Mouse (Mus musculus): ENCODE results near the gene Olfr96. TPM values are rescaled to one million over a fixed set of nuclear protein-coding genes. Genes with fewer than 3 reads are reported as not detected.

Gene Olfr96
- not detected in 2 replicates for polyA plus RNA-seq (2012; rRNA removed)

DNA sequence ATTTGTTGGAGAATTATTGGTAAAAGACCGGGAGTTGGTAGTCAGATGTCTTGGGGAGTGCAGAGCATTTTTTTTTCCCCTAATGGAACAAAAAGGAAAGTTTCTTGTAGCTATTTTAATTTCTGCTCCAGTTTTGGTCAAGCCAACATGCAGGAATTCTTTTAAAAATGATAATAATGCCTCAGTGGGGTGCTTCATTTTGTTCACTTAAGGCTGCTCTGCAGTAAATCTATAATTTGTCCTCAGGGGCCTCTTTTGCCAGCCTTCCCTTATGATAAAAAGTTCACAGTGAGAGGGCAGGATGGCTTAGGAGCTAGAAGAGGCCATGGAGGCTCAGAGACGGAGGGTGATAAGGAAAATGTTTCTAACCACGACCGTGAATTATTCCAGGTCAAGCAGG lies at the start of gene Olfr96:
Olfr96 (plus strand) TSS at position 301 of the 400 bp plus-strand sequence.
- H3K4me1 ChIP-seq (replicated peaks; ENCODE audit: control insufficient read depth, insufficient read depth, low read length), result no peaks in the 10 kb centered on the region
- no peak within 1 kb of the TSS for H3K27ac ChIP-seq (ENCODE audit: control insufficient read depth, insufficient read depth, low read length)
- H3K27me3 ChIP-seq (ENCODE audit: control insufficient read depth, insufficient read depth, low read length), result no peaks in the 10 kb centered on the region
- no peak within 1 kb of the TSS for H3K4me3 ChIP-seq (ENCODE audit: control insufficient read depth, insufficient read depth, low read length)
- WGBS, result 64% methylated on average over 4 of the region's 4 CpGs
- no peak for TF ChIP-seq CTCF (IDR thresholded peaks at IDR 0.05; ENCODE audit: borderline replicate concordance, control insufficient read depth, extremely low read depth, insufficient read depth, low read length, poor library complexity)
- TF ChIP-seq POLR2A (IDR thresholded peaks at IDR 0.05; ENCODE audit: control insufficient read depth, extremely low read depth, insufficient read depth, low read length, poor library complexity), result no peak
- DNase-seq, result no peak
- no peaks in the 10 kb centered on the region for H3K36me3 ChIP-seq (ENCODE audit: control insufficient read depth, insufficient read depth, low read length)

DNA sequence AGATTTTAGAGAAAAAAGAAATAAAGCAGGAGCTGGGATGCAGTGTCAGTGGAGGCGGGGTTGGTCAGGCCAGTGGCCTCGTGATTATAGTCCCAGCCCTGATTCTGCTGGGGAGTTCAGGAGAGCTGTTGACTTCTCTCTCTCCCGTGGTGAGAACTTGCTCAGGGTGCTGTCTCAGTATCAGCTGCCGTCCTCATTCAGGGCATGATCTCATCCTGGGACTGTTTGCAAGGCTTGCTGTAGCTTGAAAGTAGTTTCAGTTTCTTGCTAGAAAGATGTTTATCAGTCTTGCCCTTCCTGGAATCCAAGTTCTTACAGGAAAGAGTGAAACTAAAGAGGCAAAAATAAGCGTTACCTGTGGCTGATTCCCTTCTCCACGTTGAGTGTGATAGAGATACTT lies 34.5 kb upstream of the Olfr96 start:
- TF ChIP-seq POLR2A (IDR thresholded peaks at IDR 0.05; ENCODE audit: control insufficient read depth, extremely low read depth, insufficient read depth, low read length, poor library complexity), result no peak
- no peak for TF ChIP-seq CTCF (IDR thresholded peaks at IDR 0.05; ENCODE audit: borderline replicate concordance, control insufficient read depth, extremely low read depth, insufficient read depth, low read length, poor library complexity)
- no peak overlapping the region for H3K4me3 ChIP-seq (ENCODE audit: control insufficient read depth, insufficient read depth, low read length)
- WGBS, result 18% methylated on average over 6 of the region's 6 CpGs

DNA sequence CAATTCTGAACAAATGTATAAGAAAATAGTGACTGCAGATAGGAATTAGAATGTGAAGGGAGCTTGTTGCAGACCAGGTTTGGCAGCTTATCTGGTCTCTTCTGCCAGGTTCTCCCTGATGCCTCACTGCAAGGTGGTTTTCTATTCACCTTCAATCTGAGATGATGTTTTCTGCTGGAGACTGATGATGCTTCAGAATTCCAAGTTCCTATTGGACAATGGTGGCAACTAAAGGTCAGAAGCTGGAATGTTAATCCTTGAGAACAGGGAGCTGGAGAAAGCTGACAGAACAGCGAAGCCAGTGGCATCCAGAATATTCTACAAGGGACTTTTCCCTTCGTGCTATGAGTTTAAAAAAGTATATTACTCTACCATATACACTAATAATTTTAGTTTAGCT lies 29.2 kb upstream of the Olfr96 start:
- H3K4me3 ChIP-seq (ENCODE audit: control insufficient read depth, insufficient read depth, low read length), result no peak overlapping the region
- DNase-seq, result no peak

More for the DNA sequence above, 34.5 kb upstream of the Olfr96 start:
- no peaks in the 10 kb centered on the region for H3K36me3 ChIP-seq (ENCODE audit: control insufficient read depth, insufficient read depth, low read length)
- H3K27me3 ChIP-seq (ENCODE audit: control insufficient read depth, insufficient read depth, low read length), result no peaks in the 10 kb centered on the region
- no peaks in the 10 kb centered on the region for H3K4me1 ChIP-seq (replicated peaks; ENCODE audit: control insufficient read depth, insufficient read depth, low read length)
- DNase-seq, result no peak
- H3K27ac ChIP-seq (ENCODE audit: control insufficient read depth, insufficient read depth, low read length), result no peak overlapping the region

DNA sequence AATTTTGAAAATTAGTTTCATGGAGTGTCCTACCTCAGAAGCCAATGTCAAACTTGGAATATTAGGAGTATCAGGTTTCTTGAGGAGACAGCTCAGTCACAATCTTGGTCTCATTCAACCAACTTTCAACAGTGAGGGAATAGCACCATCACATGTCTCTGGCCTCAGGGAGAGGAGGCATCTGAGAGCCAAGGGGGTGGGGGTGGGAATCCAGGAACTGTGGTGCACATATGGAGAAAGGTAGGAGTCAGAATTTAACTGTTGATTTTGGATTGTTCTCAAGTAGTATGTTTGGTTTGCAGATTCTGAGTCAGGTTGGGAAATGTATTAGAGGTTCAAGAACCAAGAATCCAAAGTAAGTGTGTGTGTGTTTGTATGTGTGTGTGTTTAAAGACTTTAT lies 26.9 kb upstream of the Olfr96 start:
- TF ChIP-seq CTCF (IDR thresholded peaks at IDR 0.05; ENCODE audit: borderline replicate concordance, control insufficient read depth, extremely low read depth, insufficient read depth, low read length, poor library complexity) (no peak), POLR2A (IDR thresholded peaks at IDR 0.05; ENCODE audit: control insufficient read depth, extremely low read depth, insufficient read depth, low read length, poor library complexity) (no peak)
- Histone ChIP-seq H3K27ac (ENCODE audit: control insufficient read depth, insufficient read depth, low read length) (no peak overlapping the region), H3K36me3 (ENCODE audit: control insufficient read depth, insufficient read depth, low read length) (no peaks in the 10 kb centered on the region), H3K27me3 (ENCODE audit: control insufficient read depth, insufficient read depth, low read length) (peaks cover 3% of the 10 kb centered on the region; the same call in 1 of the 2 replicates), H3K4me3 (ENCODE audit: control insufficient read depth, insufficient read depth, low read length) (no peak overlapping the region), H3K4me1 (replicated peaks; ENCODE audit: control insufficient read depth, insufficient read depth, low read length) (no peaks in the 10 kb centered on the region)
- no peak for DNase-seq

More for the DNA sequence above, 29.2 kb upstream of the Olfr96 start:
- no peaks in the 10 kb centered on the region for H3K27me3 ChIP-seq (ENCODE audit: control insufficient read depth, insufficient read depth, low read length)
- WGBS, result 82% methylated on average over 2 of the region's 2 CpGs
- no peaks in the 10 kb centered on the region for H3K4me1 ChIP-seq (replicated peaks; ENCODE audit: control insufficient read depth, insufficient read depth, low read length)
- TF ChIP-seq CTCF (IDR thresholded peaks at IDR 0.05; ENCODE audit: borderline replicate concordance, control insufficient read depth, extremely low read depth, insufficient read depth, low read length, poor library complexity) (no peak), POLR2A (IDR thresholded peaks at IDR 0.05; ENCODE audit: control insufficient read depth, extremely low read depth, insufficient read depth, low read length, poor library complexity) (no peak)
- H3K27ac ChIP-seq (ENCODE audit: control insufficient read depth, insufficient read depth, low read length), result no peak overlapping the region
- H3K36me3 ChIP-seq (ENCODE audit: control insufficient read depth, insufficient read depth, low read length), result no peaks in the 10 kb centered on the region

DNA sequence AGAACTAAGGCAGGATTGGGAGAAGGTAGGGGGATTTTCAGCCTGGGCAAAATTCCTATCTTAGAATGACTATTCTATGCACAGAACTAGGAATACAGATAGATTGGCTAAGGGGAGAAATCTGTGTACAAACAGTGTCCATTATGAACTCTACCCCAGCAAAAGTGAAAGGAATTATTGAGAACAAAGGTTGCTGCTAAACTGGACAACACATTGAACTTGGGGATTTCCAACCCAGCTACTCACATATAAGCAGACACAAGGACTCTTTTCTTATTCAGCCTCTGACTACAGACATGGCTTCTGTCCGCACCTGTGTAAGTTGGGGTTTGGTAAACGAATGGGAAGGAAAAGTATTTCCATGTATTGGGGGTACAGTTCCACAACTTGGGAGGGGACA lies 26.3 kb upstream of the Olfr96 start, which contains the start of gene Ubd:
Ubd (plus strand) TSS at position 237 of the 400 bp plus-strand sequence.
- TF ChIP-seq CTCF (IDR thresholded peaks at IDR 0.05; ENCODE audit: borderline replicate concordance, control insufficient read depth, extremely low read depth, insufficient read depth, low read length, poor library complexity) (no peak), POLR2A (IDR thresholded peaks at IDR 0.05; ENCODE audit: control insufficient read depth, extremely low read depth, insufficient read depth, low read length, poor library complexity) (no peak)
- no peaks in the 10 kb centered on the region for H3K4me1 ChIP-seq (replicated peaks; ENCODE audit: control insufficient read depth, insufficient read depth, low read length)
- no peak within 1 kb of the TSS for H3K27ac ChIP-seq (ENCODE audit: control insufficient read depth, insufficient read depth, low read length)
- no peak for DNase-seq
- peaks cover 3% of the 10 kb centered on the region; the same call in 1 of the 2 replicates for H3K27me3 ChIP-seq (ENCODE audit: control insufficient read depth, insufficient read depth, low read length)
- 88% methylated on average over 2 of the region's 2 CpGs for WGBS
- no peak within 1 kb of the TSS for H3K4me3 ChIP-seq (ENCODE audit: control insufficient read depth, insufficient read depth, low read length)
- no peaks in the 10 kb centered on the region for H3K36me3 ChIP-seq (ENCODE audit: control insufficient read depth, insufficient read depth, low read length)

DNA sequence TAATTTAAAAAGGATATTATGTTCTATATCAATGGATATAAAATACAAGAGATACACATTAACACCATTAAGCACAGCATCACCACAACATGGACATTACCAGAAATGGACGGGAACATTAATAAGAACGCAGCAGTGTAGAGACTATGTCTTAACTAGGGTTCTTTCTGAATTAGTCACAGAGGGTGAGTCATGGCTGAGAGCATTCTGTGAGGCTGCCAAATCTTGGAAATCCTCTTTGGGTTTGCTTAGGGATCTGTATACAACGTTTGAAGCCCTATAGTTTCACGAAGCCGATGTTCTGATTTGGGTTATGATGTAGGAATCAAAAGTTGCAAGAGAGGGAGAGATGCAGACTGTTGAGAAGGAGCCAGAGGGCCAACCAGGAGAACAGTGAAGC lies 25.2 kb upstream of the Olfr96 start:
- H3K4me1 ChIP-seq (replicated peaks; ENCODE audit: control insufficient read depth, insufficient read depth, low read length), result no peaks in the 10 kb centered on the region
- no peak overlapping the region for H3K4me3 ChIP-seq (ENCODE audit: control insufficient read depth, insufficient read depth, low read length)
- TF ChIP-seq CTCF (IDR thresholded peaks at IDR 0.05; ENCODE audit: borderline replicate concordance, control insufficient read depth, extremely low read depth, insufficient read depth, low read length, poor library complexity) (no peak), POLR2A (IDR thresholded peaks at IDR 0.05; ENCODE audit: control insufficient read depth, extremely low read depth, insufficient read depth, low read length, poor library complexity) (no peak)
- no peaks in the 10 kb centered on the region for H3K36me3 ChIP-seq (ENCODE audit: control insufficient read depth, insufficient read depth, low read length)
- peaks cover 3% of the 10 kb centered on the region; the same call in 1 of the 2 replicates for H3K27me3 ChIP-seq (ENCODE audit: control insufficient read depth, insufficient read depth, low read length)
- H3K27ac ChIP-seq (ENCODE audit: control insufficient read depth, insufficient read depth, low read length), result no peak overlapping the region
- DNase-seq, result no peak
- whole genome bisulfite sequencing, result 85% methylated on average over 5 of the region's 5 CpGs

Measured in thymus, adult 2 months (tissue).